ENCODE assay signal across 8 mouse cellular contexts in the genomic region with DNA sequence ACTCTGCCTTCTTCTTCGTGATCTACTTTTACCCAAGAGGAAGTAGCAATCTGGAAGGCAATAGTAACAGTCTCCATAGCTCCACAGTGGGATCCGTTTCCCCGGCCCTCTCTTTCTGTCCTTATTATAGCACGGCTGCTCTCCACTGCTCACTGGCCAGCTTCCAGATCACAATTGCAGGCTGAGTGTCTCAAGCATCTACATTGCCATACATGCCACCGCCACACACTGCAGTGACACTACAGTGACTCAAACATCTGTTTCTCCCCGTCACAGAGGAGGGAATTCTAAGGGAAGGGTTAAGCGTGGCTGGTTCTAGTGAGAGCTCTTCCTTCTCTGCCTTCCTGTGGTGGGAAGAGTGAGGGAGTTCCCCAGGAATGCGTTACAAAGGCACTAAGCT. TPM values are rescaled to one million over a fixed set of nuclear protein-coding genes. Genes with fewer than 3 reads are reported as not detected.
DNase-seq lines count a peak whose midpoint lies in the region; ATAC-seq and TF ChIP-seq lines count a peak whose summit lies in the region.

No protein-coding gene starts in this region.

- no peaks in the 10 kb centered on the region for H3K36me3 ChIP-seq in liver, embryonic 13.5 days
- H3K36me3 ChIP-seq in liver, embryonic 11.5 days (ENCODE audit: control insufficient read depth, insufficient read depth, low read length) = no peaks in the 10 kb centered on the region
- no peaks in the 10 kb centered on the region for H3K36me3 ChIP-seq in limb, embryonic 14.5 days (ENCODE audit: control insufficient read depth, insufficient read depth, low read length)
- no peaks in the 10 kb centered on the region for H3K36me3 ChIP-seq in stomach, embryonic 14.5 days (ENCODE audit: control insufficient read depth, insufficient read depth, low read length)
- no peaks in the 10 kb centered on the region for H3K36me3 ChIP-seq in midbrain, embryonic 16.5 days (ENCODE audit: control insufficient read depth, insufficient read depth, low read length)

- no peak; the same call in 1 of the 2 replicates for ATAC-seq in liver, embryonic 13.5 days (ENCODE audit: low read depth)
- ATAC-seq in liver, embryonic 11.5 days (replicated peaks; ENCODE audit: low FRiP score) = no peak
- ATAC-seq in limb, embryonic 14.5 days (ENCODE audit: low FRiP score, low read depth) = no peak
- peak; percentile 33; the same call in 1 of the 2 replicates for ATAC-seq in stomach, embryonic 14.5 days (ENCODE audit: insufficient number of reproducible peaks, insufficient read depth, low FRiP score, low read depth)
- no peak for ATAC-seq in midbrain, embryonic 16.5 days

- no peak overlapping the region for H3K4me2 ChIP-seq in liver, embryonic 13.5 days
- no peak overlapping the region for H3K4me2 ChIP-seq in liver, embryonic 11.5 days
- no peak overlapping the region for H3K4me2 ChIP-seq in limb, embryonic 14.5 days (replicated peaks; ENCODE audit: low read depth, low read length, severe bottlenecking)
- no peak overlapping the region for H3K4me2 ChIP-seq in stomach, embryonic 14.5 days (replicated peaks; ENCODE audit: low read depth, low read length)
- no peak overlapping the region for H3K4me2 ChIP-seq in midbrain, embryonic 16.5 days (ENCODE audit: low read length)

- 45% methylated on average over 8 of the region's 8 CpGs for WGBS in liver, embryonic 13.5 days (ENCODE audit: insufficient replicate concordance)
- 56% methylated on average over 8 of the region's 8 CpGs for WGBS in liver, embryonic 11.5 days
- WGBS in limb, embryonic 14.5 days = 66% methylated on average over 8 of the region's 8 CpGs
- WGBS in stomach, embryonic 14.5 days = 71% methylated on average over 8 of the region's 8 CpGs
- 79% methylated on average over 8 of the region's 8 CpGs for WGBS in midbrain, embryonic 16.5 days

- H3K4me3 ChIP-seq in liver, embryonic 13.5 days (replicated peaks) = no peak overlapping the region
- H3K4me3 ChIP-seq in liver, embryonic 11.5 days (ENCODE audit: low read depth, low read length) = no peak overlapping the region
- no peak overlapping the region for H3K4me3 ChIP-seq in limb, embryonic 14.5 days (replicated peaks; ENCODE audit: low read length)
- no peak overlapping the region for H3K4me3 ChIP-seq in stomach, embryonic 14.5 days (ENCODE audit: low read depth, low read length)
- H3K4me3 ChIP-seq in midbrain, embryonic 16.5 days (ENCODE audit: low read depth, low read length) = no peak overlapping the region

- H3K27me3 ChIP-seq in liver, embryonic 13.5 days = no peaks in the 10 kb centered on the region
- no peaks in the 10 kb centered on the region for H3K27me3 ChIP-seq in liver, embryonic 11.5 days (replicated peaks; ENCODE audit: control insufficient read depth, insufficient read depth, low read length)
- H3K27me3 ChIP-seq in limb, embryonic 14.5 days (ENCODE audit: control insufficient read depth, insufficient read depth, low read length) = no peaks in the 10 kb centered on the region
- H3K27me3 ChIP-seq in stomach, embryonic 14.5 days (ENCODE audit: control insufficient read depth, insufficient read depth, low read length) = no peaks in the 10 kb centered on the region
- H3K27me3 ChIP-seq in midbrain, embryonic 16.5 days (ENCODE audit: control insufficient read depth, insufficient read depth, low read depth, low read length) = no peaks in the 10 kb centered on the region

- peak overlapping the region; percentile 43; the same call in 1 of the 2 replicates for H3K27ac ChIP-seq in liver, embryonic 13.5 days
- H3K27ac ChIP-seq in liver, embryonic 11.5 days (ENCODE audit: low read depth, low read length) = no peak overlapping the region
- no peak overlapping the region for H3K27ac ChIP-seq in limb, embryonic 14.5 days (replicated peaks; ENCODE audit: low read depth, low read length)
- H3K27ac ChIP-seq in stomach, embryonic 14.5 days (ENCODE audit: low read length) = peak overlapping the region; percentile 34; the same call in 1 of the 2 replicates
- H3K27ac ChIP-seq in midbrain, embryonic 16.5 days (ENCODE audit: low read length) = no peak overlapping the region

- DNase-seq in liver, embryonic 13.5 days = no peak
- DNase-seq in liver, embryonic 11.5 days (ENCODE audit: low spot score) = no peak
- DNase-seq in frontal cortex, postnatal 14 days (ENCODE audit: low spot score in 2 of 2) = peak; percentile 24 to 36
- peak; percentile 21 for DNase-seq in limb, embryonic 14.5 days (ENCODE audit: low spot score)
- DNase-seq in retina, postnatal 1 day = no peak
- no peak for DNase-seq in testis, postnatal 10 days (ENCODE audit: low spot score)

- 0 out of 2 replicates have a peak, but pooled peaks cover 3% of the 10 kb centered on the region for H3K4me1 ChIP-seq in liver, embryonic 13.5 days (replicated peaks)
- H3K4me1 ChIP-seq in liver, embryonic 11.5 days (replicated peaks; ENCODE audit: control insufficient read depth, insufficient read depth, low read length) = peaks cover 3% of the 10 kb centered on the region; the same call in 1 of the 2 replicates
- no peaks in the 10 kb centered on the region for H3K4me1 ChIP-seq in limb, embryonic 14.5 days (ENCODE audit: control insufficient read depth, insufficient read depth, low read length)
- no peaks in the 10 kb centered on the region for H3K4me1 ChIP-seq in stomach, embryonic 14.5 days (ENCODE audit: control insufficient read depth, insufficient read depth, low read length)
- H3K4me1 ChIP-seq in midbrain, embryonic 16.5 days (ENCODE audit: control insufficient read depth, insufficient read depth, low read length) = no peaks in the 10 kb centered on the region

- no peak overlapping the region for H3K9ac ChIP-seq in liver, embryonic 13.5 days
- no peak overlapping the region for H3K9ac ChIP-seq in liver, embryonic 11.5 days (ENCODE audit: low read depth, low read length)
- H3K9ac ChIP-seq in limb, embryonic 14.5 days (ENCODE audit: low read depth, low read length, severe bottlenecking) = no peak overlapping the region
- H3K9ac ChIP-seq in stomach, embryonic 14.5 days (replicated peaks; ENCODE audit: low read depth, low read length) = no peak overlapping the region
- no peak overlapping the region for H3K9ac ChIP-seq in midbrain, embryonic 16.5 days (ENCODE audit: low read depth, low read length)

- no peak for TF ChIP-seq POLR2A in limb, embryonic 14.5 days (IDR thresholded peaks at IDR 0.05; ENCODE audit: borderline replicate concordance, extremely low read depth, insufficient read depth, insufficient read length)

- H3K9me3 ChIP-seq in liver, embryonic 13.5 days (replicated peaks) = no peaks in the 10 kb centered on the region
- H3K9me3 ChIP-seq in liver, embryonic 11.5 days (ENCODE audit: control insufficient read depth, low read length) = no peaks in the 10 kb centered on the region
- no peaks in the 10 kb centered on the region for H3K9me3 ChIP-seq in limb, embryonic 14.5 days (ENCODE audit: control insufficient read depth, low read length)
- no peaks in the 10 kb centered on the region for H3K9me3 ChIP-seq in stomach, embryonic 14.5 days (ENCODE audit: control insufficient read depth, low read depth, low read length)
- no peaks in the 10 kb centered on the region for H3K9me3 ChIP-seq in midbrain, embryonic 16.5 days (replicated peaks; ENCODE audit: control insufficient read depth, low read length, poor library complexity, severe bottlenecking)

RNA-seq across cellular contexts. Expression of gene Bach1, which starts 9.5 kb away (rescaled TPM):
- polyA plus RNA-seq in liver, embryonic 13.5 days (2015; fragmentation: Nextera tagmentation; extraction: Ambion mirVana) = 6.3 and 9.0 TPM in 2 replicates
- 10.6 and 11.1 TPM in 2 replicates for polyA plus RNA-seq in liver, embryonic 11.5 days (2014; fragmentation: Nextera tagmentation; extraction: Ambion mirVana)
- 16.1 and 16.4 TPM in 2 replicates for polyA plus RNA-seq in limb, embryonic 14.5 days (2012; rRNA removed)
- 13.3 and 16.7 TPM in 2 replicates for polyA plus RNA-seq in limb, embryonic 14.5 days (2014; fragmentation: Nextera tagmentation; extraction: Ambion mirVana)
- 15.3 and 16.2 TPM in 2 replicates for polyA plus RNA-seq in stomach, embryonic 14.5 days (2014; fragmentation: Nextera tagmentation; extraction: Ambion mirVana)
- polyA plus RNA-seq in midbrain, embryonic 16.5 days (2015; fragmentation: Nextera tagmentation; extraction: Ambion mirVana) = 14.3 and 15.9 TPM in 2 replicates

Comparison
In these comparisons a context has a peak if more than half of its experiments do, and no peak if none do; other contexts are left out.
1. H3K27ac ChIP-seq: peak in liver, embryonic 13.5 days (single experiment) and stomach, embryonic 14.5 days (single experiment); none in liver, embryonic 11.5 days (single experiment), limb, embryonic 14.5 days (single experiment) and midbrain, embryonic 16.5 days (single experiment).
2. DNase-seq: peak in frontal cortex, postnatal 14 days (2 of 2) and limb, embryonic 14.5 days (single experiment); none in liver, embryonic 13.5 days (single experiment), liver, embryonic 11.5 days (single experiment), retina, postnatal 1 day (single experiment) and testis, postnatal 10 days (single experiment).